Mouse (Mus musculus) retina, adult 2 months (tissue): Measurements from ENCODE around the gene Acot1.
A peak's percentile ranks its signal among the peaks of the same experiment; 100 is the strongest.
"Not testable (repeated sequence)": the region's sequence is repeated elsewhere in the genome, so short reads cannot be mapped to it uniquely, and the experiment has no call there.

Experiments
- DNase-seq: peaks from one replicate; pipeline ENCODE4 v3.0.0-alpha.2; 2012; ENCODE audit warnings: low read depth, low spot score

The Acot1 gene

DNA sequence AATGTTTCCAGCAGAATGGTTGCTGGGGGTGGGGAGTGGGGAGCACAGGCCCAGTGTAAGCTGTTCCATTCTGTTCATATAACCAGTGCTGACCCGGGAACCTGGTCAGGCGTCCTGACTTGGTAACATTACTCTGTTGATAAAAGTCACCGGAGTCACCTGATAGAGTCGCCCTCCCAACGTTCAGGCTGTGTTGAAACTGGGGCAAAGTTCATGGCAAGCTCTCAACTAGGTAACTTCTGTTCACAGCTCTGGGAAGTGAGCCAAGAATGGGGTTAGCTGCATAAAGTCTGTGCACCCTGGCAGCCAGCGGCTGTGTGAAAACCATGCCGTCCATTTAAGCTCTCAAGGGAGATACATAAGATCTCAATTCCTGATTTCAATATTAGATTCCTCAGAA is 11.2 kb downstream of the Acot1 start:
- not testable (repeated sequence) for DNase-seq

DNA sequence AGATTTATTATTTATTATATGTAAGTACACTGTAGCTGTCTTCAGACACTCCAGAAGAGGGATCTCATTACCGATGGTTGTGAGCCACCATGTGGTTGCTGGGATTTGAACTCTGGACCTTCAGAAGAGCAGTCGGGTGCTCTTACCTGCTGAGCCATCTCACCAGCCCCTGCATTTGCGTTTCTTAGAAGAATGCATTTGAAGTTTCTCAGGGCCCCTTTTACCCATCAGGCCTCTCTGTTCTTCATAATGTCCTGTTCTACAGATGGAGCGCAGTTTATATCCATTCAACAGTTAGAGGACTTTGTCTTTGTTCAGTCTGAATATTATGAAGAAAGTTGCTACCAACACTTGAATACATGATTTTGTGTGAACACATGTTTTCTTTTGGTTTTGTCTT is 13.0 kb downstream of the Acot1 start:
- not testable (repeated sequence) for DNase-seq

DNA sequence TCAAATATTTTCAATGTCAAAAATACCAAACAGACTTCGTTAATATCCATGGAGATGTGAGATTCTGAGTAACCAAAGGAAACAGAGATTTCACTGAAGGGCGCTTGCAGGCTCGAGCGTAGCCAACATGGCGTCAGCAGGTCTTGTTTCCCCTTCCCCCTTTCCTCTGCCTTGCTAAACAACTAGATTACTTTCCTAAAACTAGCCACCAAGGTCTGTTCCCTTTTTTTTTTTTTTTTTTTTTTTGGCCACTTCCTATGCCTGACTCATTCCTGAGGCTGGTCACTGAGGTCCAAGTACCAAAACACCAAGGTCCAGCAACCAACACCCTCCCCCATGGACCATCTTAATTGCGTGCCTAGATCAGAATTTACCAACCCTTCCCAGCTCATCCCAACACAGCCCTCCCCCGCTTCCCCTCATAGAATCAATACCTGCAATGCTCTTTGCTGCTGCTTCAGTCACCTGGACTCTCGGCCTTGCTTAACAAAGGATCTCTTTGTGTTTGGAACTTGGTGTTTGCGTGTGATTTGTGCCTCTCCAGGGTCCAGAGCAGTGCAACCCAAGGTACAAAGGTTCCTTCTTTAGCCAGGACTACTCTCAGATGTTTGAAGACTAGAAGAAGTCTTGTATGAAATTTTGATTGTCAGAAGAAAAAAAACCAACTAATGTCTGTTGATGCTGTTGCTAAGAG is 13.9 kb downstream of the Acot1 start:
- DNase-seq: no peak

DNA sequence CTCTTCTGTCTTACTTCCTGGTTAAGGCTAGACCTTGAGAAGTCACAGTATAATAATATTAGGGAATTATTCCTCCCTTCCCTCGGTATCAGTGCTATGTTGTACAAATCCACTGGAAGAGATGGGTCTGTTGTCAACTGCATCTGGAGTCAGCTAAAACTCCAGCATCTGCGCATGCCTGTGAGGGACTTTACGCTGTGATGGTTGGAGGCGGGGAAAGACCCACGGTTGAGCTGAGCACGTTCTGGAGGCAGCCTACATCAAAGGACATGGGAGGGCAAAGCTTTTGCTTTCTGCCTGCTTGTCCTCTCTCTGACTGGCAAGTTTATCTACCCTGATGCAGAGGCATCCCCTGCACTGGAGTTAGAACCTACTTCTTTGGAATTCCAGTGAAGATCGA is 16.6 kb downstream of the Acot1 start:
- DNase-seq: no peak

DNA sequence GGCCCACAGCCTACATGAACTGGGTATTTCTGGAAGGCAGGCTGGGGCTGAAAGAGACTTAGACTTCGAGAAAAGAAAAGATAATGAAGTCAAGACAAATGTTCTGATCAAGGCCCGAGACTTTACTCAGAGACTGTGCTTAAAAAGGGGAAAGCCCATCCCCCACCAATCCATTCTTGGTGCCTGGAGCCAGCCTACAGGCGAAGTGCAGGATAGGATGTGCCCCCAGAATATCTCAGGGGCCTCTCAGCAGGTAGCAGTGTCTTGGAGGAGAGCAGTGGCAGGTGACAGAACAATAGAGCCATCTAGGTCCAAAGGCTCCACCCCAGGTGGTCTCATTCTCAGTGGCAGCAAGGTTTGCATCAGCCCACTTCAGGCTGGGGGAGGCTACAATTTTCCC is 19.0 kb downstream of the Acot1 start:
- DNase-seq: not testable (repeated sequence)

DNA sequence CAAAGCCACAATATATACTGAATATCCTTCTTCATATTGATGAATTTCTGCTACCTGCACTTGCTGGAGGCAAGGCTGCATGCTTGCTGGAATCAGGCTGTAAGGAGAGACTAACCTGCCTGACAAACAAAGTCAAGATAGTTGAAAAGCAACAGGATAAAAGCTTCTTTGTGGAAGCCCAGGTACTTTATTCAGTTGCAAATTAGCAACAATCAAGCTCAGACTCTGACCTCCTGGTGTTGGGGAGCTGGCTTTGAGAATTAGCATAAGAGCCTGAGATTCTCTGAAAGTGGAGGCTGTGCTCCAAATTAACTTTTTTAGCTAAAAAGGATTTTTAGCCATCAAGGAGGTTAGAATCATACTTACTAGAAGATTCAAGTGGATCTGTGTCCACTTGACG is 19.8 kb downstream of the Acot1 start:
- DNase-seq: not testable (repeated sequence)

DNA sequence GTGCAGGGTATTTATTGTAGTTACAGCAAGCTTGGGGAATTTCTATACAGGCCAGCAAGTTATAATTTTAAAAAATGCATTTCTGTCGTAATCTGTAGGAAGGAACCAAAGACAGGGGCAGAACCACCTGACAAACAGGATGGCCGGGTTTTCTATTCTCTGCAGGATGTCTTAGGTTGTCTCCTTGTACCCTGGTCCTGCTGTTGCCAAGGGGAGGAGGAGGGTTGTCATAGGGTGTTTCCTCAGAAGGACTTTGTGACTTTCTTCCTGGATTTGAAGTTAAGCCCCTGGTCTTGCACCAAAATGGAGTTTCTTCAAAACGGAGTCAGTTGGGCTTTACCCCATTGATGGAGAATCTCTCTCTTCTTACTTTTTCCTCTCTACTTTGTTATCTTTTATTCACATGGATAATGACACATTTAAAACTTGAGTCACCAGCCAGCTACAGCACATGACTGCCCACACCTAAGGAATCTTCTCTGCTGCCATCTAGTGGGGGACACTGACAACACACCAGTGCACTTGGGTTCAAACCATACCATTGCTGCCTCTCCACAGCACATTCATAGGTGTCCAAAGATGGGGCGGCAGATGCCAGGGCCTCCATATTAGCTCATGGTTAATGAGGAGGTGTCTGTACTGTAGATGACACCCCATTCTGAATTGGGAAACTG is 21.5 kb downstream of the Acot1 start:
- DNase-seq: peak; percentile 50

DNA sequence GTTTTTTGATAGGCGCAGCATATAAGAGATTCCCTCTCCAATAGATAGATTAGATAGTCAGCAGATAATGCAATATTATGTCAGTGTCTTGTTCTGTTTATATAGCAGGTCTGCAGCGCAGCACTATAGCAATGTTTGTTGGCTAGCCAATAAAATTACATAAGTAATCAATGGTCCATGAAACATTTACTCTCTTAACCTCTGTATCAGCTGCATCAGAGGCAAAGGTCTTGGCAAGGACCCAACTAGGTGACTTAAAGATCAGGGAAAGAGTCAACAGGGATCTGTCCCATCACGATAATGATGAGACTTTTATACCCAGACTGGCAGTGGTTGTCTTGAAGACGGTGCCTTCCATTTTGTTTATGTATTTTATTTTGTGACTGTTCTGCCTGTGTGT is 23.6 kb downstream of the Acot1 start:
- no peak for DNase-seq

DNA sequence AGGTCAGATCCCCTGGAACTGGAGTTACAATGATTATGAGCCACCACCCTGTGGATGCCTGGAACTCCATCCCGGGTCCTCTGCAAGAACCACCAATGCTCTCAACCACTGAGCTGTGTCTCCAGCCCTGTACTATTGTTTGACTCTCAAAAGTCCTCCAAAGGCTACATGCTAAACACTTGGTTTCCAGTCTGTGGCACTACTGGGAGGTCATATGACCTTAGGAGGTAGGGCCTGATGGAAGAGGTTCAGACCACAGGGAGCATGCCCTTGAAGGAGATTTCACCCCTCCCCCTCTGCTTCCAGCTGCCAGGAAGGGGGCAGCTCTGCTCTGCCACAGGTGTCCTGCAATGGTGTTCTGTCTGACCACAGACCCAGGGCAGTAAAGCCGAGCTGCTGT is 24.0 kb downstream of the Acot1 start:
- DNase-seq: not testable (repeated sequence)

DNA sequence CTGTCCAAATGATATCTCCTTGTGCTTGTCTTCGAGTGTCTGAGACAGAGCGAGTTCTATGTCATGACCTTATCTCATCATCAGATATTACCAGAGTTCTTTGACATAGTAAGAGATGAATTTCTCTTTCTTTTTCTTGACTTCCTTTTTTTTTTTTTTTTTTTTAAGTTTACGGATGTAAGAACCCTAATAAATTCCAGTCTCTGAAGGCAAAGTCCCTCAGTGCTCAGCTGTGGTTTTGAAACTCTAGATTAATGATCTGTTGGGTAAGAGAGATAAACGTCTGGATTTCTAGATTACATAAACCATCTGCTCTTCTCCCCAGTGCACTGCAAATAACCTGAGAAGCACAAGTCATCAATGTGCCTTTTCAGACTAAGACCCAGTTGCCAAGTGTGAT is 24.8 kb downstream of the Acot1 start:
- no peak for DNase-seq

DNA sequence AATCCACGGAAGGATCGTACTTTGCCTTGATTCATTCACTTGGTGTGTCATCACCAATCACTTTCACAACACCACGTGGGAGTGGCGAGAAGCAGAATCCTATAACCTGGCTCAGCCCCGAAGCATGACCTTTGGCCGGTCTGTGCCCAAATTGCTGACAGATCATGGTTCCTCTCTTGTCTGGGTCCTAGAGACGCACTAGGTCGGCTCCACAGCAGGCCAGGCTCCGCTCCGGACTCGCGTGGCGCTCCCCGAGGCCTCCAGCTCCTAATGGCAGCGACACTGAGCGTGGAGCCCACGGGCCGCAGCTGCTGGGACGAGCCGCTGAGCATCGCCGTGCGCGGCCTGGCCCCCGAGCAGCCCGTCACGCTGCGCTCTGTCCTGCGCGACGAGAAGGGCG is 29.0 kb downstream of the Acot1 start, which contains the start of gene Acot4:
TSS of gene Acot4 (plus strand) at position 139 of the 400 bp plus-strand sequence.
- not testable (repeated sequence) for DNase-seq

DNA sequence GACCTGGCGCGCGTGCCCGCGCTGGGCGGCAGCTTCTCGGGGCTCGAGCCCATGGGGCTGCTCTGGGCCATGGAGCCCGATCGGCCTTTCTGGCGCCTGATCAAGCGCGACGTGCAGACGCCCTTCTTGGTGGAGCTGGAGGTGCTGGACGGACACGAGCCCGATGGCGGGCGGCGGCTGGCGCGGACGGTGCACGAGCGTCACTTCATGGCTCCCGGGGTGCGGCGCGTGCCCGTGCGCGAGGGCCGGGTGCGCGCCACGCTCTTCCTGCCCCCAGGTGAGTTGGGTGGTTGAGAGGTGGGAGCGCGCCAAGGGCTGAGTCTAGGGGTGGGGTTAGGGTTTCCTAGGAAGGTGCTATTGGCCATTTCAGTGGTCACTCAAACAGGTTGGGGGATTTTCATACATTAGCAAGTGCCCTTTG is 29.4 kb downstream of the Acot1 start, which contains the start of gene Gm49366:
TSS of gene Gm49366 (plus strand) at position 245 of the 421 bp plus-strand sequence.
- not testable (repeated sequence) for DNase-seq

DNA sequence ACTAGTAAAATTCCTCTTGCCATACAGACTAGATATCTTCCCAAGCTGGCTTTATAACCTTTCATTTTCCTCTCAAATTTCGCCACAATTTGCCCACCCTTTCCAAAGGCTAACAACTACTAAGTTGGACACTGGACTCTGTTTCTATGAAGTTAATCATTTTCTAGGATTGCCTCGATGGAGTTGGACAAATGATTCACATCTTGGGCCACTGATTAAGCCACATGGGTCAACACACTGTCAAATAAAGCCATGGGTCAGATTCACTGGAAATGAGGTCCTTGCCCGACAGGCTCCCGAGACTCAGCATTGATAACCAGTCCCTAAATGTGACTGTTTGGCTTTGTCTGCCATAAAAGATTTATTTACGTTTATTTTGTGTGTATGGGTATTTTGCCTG is 33.0 kb downstream of the Acot1 start:
- DNase-seq: no peak

DNA sequence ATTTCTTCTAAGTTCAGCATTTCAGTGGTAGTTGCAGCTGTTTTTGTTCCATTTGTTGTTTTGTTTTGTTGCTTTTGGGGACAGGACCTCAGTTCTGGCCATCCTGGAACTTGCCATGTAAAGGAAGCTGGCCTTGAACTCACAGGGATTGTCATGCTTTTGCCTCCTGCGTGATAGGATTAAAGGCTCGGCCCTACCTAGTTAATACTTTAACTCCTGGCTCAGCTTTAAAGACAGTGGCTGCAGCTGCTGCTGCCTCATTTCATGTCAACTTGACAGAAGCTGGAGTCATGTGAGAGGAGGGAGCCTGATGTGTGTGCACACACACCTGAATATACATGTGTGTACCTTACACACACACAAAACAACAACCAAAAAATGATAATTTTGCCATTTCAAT is 34.8 kb downstream of the Acot1 start:
- DNase-seq: no peak

DNA sequence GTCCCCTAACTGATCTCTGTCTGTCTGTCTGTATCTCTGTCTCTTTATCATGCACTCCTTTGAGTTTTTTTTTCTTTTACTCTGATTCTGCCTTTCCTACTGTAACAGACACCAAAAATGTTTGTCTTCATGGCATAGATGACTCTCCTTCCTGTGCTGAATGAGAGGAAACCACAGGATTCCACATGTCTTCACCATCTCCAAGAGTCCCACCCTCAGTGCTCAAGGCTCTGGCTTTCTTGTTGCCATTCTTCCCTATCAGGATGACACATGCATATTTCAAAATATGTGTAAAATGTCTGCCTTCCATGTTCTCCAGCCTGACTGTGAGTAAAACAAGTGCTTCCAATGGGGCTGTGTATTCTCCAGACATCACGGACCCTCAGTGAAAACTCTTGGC is 37.6 kb downstream of the Acot1 start:
- DNase-seq: no peak

DNA sequence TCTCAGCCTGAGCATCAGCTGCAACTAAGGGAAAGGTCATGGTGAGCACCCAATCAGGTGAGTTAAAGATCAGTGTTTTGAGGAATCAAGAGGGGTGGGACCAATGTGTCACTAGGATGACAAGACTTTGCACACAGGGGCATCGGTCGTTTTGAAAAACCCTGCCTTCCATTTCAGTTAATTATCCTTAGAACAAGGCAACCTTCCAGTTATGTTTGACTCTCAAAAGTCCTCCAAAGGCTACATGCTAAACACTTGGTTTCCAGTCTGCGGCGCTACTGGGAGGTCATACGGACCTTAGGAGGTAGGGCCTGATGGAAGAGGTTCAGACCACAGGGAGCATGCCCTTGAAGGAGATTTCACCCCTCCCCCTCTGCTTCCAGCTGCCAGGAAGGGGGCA is 41.5 kb downstream of the Acot1 start:
- not testable (repeated sequence) for DNase-seq

DNA sequence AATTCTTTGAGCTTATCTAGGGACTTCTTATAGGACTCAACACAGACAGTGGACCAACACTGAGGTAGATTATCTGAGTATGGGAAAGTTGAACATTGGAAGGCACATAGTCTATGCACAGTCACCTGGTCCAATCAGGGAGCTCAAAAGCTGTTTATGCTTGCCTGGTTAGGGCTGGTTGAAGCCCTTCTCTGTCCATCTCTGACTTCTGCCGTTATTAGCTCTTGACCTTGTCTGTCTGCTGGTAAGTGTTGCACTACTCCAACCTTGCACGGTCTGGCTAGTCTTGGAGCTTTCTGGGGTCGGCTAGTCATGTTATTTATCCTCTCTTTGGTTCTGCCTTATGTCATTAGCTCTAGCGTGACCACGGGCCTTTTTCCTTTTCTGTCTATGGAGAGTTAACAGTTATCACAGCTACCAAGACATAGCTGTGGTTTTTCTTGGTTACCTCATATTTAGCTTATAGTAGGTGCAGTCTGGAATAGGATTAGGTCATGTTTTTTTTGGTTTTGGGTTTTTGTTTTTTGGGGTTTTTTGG is 42.7 kb downstream of the Acot1 start, which contains the start of gene Acot3:
TSS of gene Acot3 (plus strand) at position 208 of the 538 bp plus-strand sequence.
- no peak for DNase-seq

DNA sequence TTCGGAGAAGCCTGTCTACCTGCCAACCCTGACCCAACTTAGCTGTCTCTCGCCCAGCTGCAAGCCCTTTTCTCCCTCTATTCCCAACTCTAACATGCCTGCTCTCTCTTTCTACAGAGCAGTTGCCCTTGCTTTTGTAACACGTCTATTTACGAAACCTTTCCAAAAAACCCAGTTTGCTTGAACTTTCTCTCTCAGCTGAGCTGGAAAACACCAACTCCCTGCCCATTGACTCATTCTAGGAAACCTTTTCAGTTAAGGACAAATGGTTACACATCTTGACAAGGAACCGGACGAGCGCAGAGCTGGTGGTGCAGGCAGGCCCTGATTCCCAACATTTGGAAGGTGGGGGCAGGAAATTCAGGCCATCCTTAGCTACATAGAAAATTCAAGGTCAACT is 43.3 kb downstream of the Acot1 start:
- DNase-seq: no peak

DNA sequence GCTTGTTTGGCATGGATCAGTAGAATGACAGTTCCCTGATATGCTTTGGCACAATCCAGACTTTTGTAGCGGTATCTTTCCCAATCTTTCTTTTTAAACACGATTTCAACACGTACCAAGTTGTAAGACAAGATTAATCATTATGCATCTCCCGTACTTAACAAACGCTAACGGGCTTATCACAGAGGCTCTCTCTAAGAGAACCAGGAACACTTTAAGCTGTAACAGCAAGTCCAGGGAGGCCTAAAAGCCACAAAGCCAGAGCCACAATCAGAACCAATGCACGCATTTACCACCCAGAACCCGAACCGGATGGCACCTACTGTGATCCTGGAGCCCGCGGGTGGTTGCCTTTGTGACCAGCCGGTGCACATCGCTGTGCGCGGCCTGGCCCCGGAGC is 43.9 kb downstream of the Acot1 start:
- no peak for DNase-seq

DNA sequence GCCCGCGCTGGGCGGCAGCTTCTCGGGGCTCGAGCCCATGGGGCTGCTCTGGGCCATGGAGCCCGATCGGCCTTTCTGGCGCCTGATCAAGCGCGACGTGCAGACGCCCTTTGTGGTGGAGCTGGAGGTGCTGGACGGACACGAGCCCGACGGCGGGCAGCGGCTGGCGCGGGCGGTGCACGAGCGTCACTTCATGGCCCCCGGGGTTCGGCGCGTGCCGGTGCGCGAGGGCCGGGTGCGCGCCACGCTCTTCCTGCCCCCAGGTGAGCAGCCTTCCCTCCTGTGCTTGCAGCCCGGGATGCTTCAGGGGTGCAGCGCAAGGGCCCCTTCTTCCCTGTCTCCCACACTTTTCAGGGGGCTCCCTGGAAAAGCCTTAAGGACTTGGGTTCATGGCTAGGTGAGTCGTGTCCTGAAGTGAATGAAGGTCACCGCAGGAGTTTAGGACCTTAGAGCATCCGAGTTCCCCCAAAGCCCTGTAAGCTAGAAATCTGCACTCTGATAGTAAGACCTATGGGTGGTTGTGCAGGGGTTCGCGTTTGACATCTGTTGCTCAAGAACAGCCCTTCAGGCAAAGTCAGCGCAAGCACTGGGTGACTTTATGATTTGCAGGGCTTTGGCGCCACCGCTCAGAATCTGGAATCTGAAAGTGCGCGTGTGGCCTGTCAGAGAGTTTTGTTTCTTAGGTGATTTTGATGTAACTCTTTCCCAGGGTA is 44.5 kb downstream of the Acot1 start:
- no peak for DNase-seq

DNA sequence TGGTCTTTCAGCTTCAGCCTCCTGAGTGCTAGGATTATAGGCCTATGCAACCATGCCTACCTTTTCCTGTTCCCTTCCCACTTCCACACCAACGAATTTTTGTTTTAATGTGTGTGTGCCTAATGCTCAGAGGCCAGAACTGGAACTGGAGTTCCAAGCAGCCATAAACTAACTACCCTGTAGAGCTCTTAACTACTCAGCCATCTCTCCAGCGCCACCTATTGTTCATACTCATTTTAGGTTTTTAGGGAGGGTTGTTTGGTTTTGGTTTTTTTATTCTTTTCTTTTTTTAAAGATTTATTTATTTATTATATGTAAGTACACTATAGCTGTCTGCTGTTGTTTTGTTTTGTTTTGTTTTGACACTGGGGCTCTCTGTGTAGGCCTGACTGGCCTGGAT is 51.7 kb downstream of the Acot1 start:
- DNase-seq: no peak

DNA sequence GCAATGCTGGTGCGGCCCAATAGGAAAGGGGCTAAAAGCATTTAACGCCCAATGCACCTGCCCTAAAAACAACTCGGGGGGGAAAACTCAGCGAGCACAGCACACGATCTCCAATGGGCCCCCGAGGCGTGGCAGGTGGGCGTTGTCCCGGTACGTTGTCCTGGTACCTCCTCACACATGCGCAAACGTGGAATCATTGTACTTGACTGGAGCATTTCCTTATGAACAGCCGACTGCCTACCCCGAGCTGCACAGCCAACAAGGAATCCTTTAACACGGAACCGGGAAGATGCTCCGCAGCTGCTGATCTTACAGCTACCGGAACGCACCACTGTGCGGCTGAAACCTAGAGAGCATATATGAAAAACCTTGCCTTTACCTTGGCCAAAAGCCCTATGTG is 53.0 kb downstream of the Acot1 start:
- no peak for DNase-seq
